35 mouse cellular contexts compared by ENCODE assay signal in genomic region chr2:180376730-180377129, GRCm38 (mm10). TPM values are rescaled to one million over a fixed set of nuclear protein-coding genes. Genes with fewer than 3 reads are reported as not detected.
"Had no signal": no experiment of that assay in that cellular context is flagged by ENCODE, and none has a peak within 500 bp of the region (broad histone marks: within the 10 kb centered on the region; RNA-seq: fewer than 3 reads in every experiment).

No protein-coding gene starts in this region.

- H3K9me3 ChIP-seq: heart, embryonic 13.5 days; heart, embryonic 15.5 days; hindbrain, embryonic 13.5 days; hindbrain, embryonic 15.5 days; kidney, embryonic 15.5 days; limb, embryonic 13.5 days; limb, embryonic 15.5 days; liver, embryonic 12.5 days had no signal

- H3K36me3 ChIP-seq: heart, embryonic 13.5 days; heart, embryonic 15.5 days; hindbrain, embryonic 13.5 days; hindbrain, embryonic 15.5 days; kidney, embryonic 15.5 days; limb, embryonic 13.5 days; limb, embryonic 15.5 days; liver, embryonic 12.5 days had no signal

- H3K4me1 ChIP-seq: hindbrain, embryonic 13.5 days; hindbrain, embryonic 15.5 days; kidney, embryonic 15.5 days; limb, embryonic 13.5 days; limb, embryonic 15.5 days; liver, embryonic 12.5 days had no signal

- H3K27me3 ChIP-seq: heart, embryonic 13.5 days; heart, embryonic 15.5 days; hindbrain, embryonic 15.5 days; kidney, embryonic 15.5 days had no signal

- DNase-seq: forebrain, postnatal 0 days; heart, adult 2 months; heart, postnatal 14 days; heart, postnatal 36 days; kidney, adult 11 months; kidney, adult 2 months; kidney, adult 9 months; kidney, postnatal 14 days; kidney, postnatal 36 days; layer of hippocampus, adult 9-11 months; layer of hippocampus, postnatal 36 days; left cerebral cortex, postnatal 4 days had no signal

- H3K4me2 ChIP-seq: heart, embryonic 11.5 days; heart, embryonic 13.5 days; heart, embryonic 15.5 days; hindbrain, embryonic 13.5 days; hindbrain, embryonic 15.5 days; kidney, embryonic 15.5 days; limb, embryonic 13.5 days; limb, embryonic 15.5 days; liver, embryonic 12.5 days had no signal

- ATAC-seq: forebrain, postnatal 0 days; hindbrain, postnatal 0 days; intestine, embryonic 16.5 days; liver, embryonic 12.5 days had no signal

- H3K4me3 ChIP-seq: heart, adult 2 months; heart, embryonic 13.5 days; heart, embryonic 15.5 days; hindbrain, embryonic 13.5 days; hindbrain, embryonic 15.5 days; kidney, embryonic 15.5 days; limb, embryonic 13.5 days; limb, embryonic 15.5 days; liver, embryonic 12.5 days had no signal

- H3K9ac ChIP-seq: forebrain, postnatal 0 days; heart, embryonic 13.5 days; heart, embryonic 15.5 days; hindbrain, embryonic 13.5 days; hindbrain, embryonic 15.5 days; kidney, embryonic 15.5 days; limb, embryonic 13.5 days; limb, embryonic 15.5 days; liver, embryonic 12.5 days had no signal

- H3K27ac ChIP-seq: heart, adult 2 months; heart, embryonic 13.5 days; heart, embryonic 15.5 days; hindbrain, embryonic 13.5 days; hindbrain, embryonic 15.5 days; hindbrain, postnatal 0 days; kidney, embryonic 15.5 days; kidney, postnatal 0 days; limb, embryonic 13.5 days; limb, embryonic 15.5 days; liver, embryonic 12.5 days had no signal

RNA-seq across cellular contexts. Expression of gene Gata5, which starts 42.2 kb away (rescaled TPM):
- total RNA-seq: forebrain, postnatal 0 days; gastrocnemius, postnatal 36 days; granulocyte monocyte progenitor cell, adult 5-6 weeks; hematopoietic stem cell, adult 5-6 weeks; hindbrain, postnatal 0 days; layer of hippocampus, adult 18-20 months; layer of hippocampus, adult 8-10 months; layer of hippocampus, postnatal 14 days; layer of hippocampus, postnatal 36 days; left cerebral cortex, adult 18-20 months; left cerebral cortex, adult 8-10 months; left cerebral cortex, postnatal 10 days; left cerebral cortex, postnatal 25 days; left cerebral cortex, postnatal 4 days had no signal
- polyA plus RNA-seq: forebrain, postnatal 0 days; hindbrain, embryonic 11.5 days; hindbrain, embryonic 15.5 days; hindbrain, postnatal 0 days; limb, embryonic 15.5 days had no signal
